Mouse (Mus musculus): ENCODE measurements around the gene Naaladl2. TPM values are rescaled to one million over a fixed set of nuclear protein-coding genes. Genes with fewer than 3 reads are reported as not detected.

Naaladl2 gene
- total and polyA plus RNA-seq, 3 experiments, result 0.13 TPM; not detected in 2

DNA sequence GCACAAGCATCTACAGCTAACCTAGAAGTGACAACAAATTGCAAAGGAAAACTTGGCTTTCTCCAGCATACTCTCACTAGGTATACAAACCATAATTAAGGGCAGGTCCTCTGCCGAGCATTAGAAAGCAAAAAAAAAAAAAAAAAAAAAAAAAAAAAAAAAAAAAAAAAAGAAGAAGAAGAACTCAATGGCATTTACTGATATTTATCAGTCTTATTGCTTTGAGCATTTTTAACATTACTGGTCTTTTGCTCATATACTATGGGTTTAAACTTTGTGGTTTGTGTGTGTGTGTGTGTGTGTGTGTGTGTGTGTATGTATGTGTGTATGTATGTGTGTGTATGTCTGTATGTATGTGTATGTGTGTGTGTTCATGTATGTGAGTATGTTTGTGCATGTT lies 1006.1 kb downstream of the Naaladl2 start:
- Histone ChIP-seq H3K9ac (ENCODE audit: insufficient read depth, low read depth) (no peak overlapping the region), H3K4me2 (ENCODE audit: insufficient read depth, low read depth, poor library complexity, severe bottlenecking) (no peak overlapping the region), H3K27ac (ENCODE audit: insufficient read depth, low read depth) (no peak overlapping the region), H3K27me3 (replicated peaks) (no peaks in the 10 kb centered on the region), H3K9me3 (replicated peaks; ENCODE audit: low read length) (peaks cover 19% of the 10 kb centered on the region), H3K36me3 (replicated peaks in 1 of 2; ENCODE audit: control insufficient read depth in 1 of 2, insufficient read depth in 1 of 2, low read length in 1 of 2) (no peaks in the 10 kb centered on the region), H3K79me2 (replicated peaks; ENCODE audit: control insufficient read depth, extremely low read depth, insufficient read depth, poor library complexity, severe bottlenecking) (no peaks in the 10 kb centered on the region), H3K4me1 (ENCODE audit: control insufficient read depth in 1 of 2, insufficient read depth in 2 of 2) (no peaks in the 10 kb centered on the region), H3K4me3 (replicated peaks in 1 of 3; ENCODE audit: low read depth in 2 of 3, low read length in 2 of 3, poor library complexity in 1 of 3) (no peak overlapping the region)
- in situ Hi-C loops (cut with MboI; ENCODE audit: low pct_ligation_motif_present, low pct_unique_long_range_greater_than_20kb, low sequenced_read_pairs), result no loop called here
- no peak for DNase-seq (ENCODE audit: extremely low read depth)
- TF ChIP-seq MAFK (IDR thresholded peaks at IDR 0.05; ENCODE audit: insufficient replicate concordance, low read length) (no peak), SIN3A (IDR thresholded peaks at IDR 0.05; ENCODE audit: low read length) (no peak), TBP (conservative IDR thresholded peaks at IDR 0.05; ENCODE audit: low read depth, low read length) (no peak), ZC3H11A (IDR thresholded peaks at IDR 0.05; ENCODE audit: low read depth, low read length) (no peak), ZNF384 (IDR thresholded peaks at IDR 0.05; ENCODE audit: low read depth, low read length) (no peak), MAZ (IDR thresholded peaks at IDR 0.05; ENCODE audit: low read depth, low read length) (no peak), CTCF (conservative IDR thresholded peaks at IDR 0.05 in 1 of 2, IDR thresholded peaks at IDR 0.05 in 1 of 2; ENCODE audit: low read depth in 2 of 2, low read length in 2 of 2) (no peak), MYC (IDR thresholded peaks at IDR 0.05; ENCODE audit: low read depth, low read length) (no peak), E2F4 (IDR thresholded peaks at IDR 0.05; ENCODE audit: insufficient replicate concordance, low read depth, low read length) (no peak), TCF12 (IDR thresholded peaks at IDR 0.05; ENCODE audit: low read depth, low read length) (no peak), JUN (IDR thresholded peaks at IDR 0.05; ENCODE audit: insufficient read depth, low read depth, low read length) (no peak), NELFE (IDR thresholded peaks at IDR 0.05; ENCODE audit: low read depth, low read length) (no peak), EP300 (IDR thresholded peaks at IDR 0.05; ENCODE audit: low read length) (no peak)
- dilution Hi-C loops (cut with MboI; ENCODE audit: extremely low pct_ligation_motif_present, extremely low pct_unique_long_range_greater_than_20kb, low sequenced_read_pairs), result no loop called here

GRCm38 (mm10) chr3:24126200-24126599 lies 1017.9 kb downstream of the Naaladl2 start:
- Histone ChIP-seq H3K27me3 (replicated peaks) (no peaks in the 10 kb centered on the region), H3K4me1 (ENCODE audit: control insufficient read depth in 1 of 2, insufficient read depth in 2 of 2) (no peaks in the 10 kb centered on the region), H3K27ac (ENCODE audit: insufficient read depth, low read depth) (no peak overlapping the region), H3K4me3 (replicated peaks in 1 of 3; ENCODE audit: low read depth in 2 of 3, low read length in 2 of 3, poor library complexity in 1 of 3) (no peak overlapping the region), H3K79me2 (replicated peaks; ENCODE audit: control insufficient read depth, extremely low read depth, insufficient read depth, poor library complexity, severe bottlenecking) (no peaks in the 10 kb centered on the region), H3K9ac (ENCODE audit: insufficient read depth, low read depth) (no peak overlapping the region), H3K9me3 (replicated peaks; ENCODE audit: low read length) (peaks cover 26% of the 10 kb centered on the region), H3K36me3 (replicated peaks in 1 of 2; ENCODE audit: control insufficient read depth in 1 of 2, insufficient read depth in 1 of 2, low read length in 1 of 2) (no peaks in the 10 kb centered on the region), H3K4me2 (ENCODE audit: insufficient read depth, low read depth, poor library complexity, severe bottlenecking) (no peak overlapping the region)
- DNase-seq (ENCODE audit: extremely low read depth), result no peak
- no peak for TF ChIP-seq TCF12 (IDR thresholded peaks at IDR 0.05; ENCODE audit: low read depth, low read length)
- TF ChIP-seq CHD2 (IDR thresholded peaks at IDR 0.05; ENCODE audit: low read length), result no peak
- no peak for TF ChIP-seq MYC (IDR thresholded peaks at IDR 0.05; ENCODE audit: low read depth, low read length)
- TF ChIP-seq ZNF384 (IDR thresholded peaks at IDR 0.05; ENCODE audit: low read depth, low read length), result no peak
- TF ChIP-seq HCFC1 (IDR thresholded peaks at IDR 0.05; ENCODE audit: low read depth, low read length), result no peak
- TF ChIP-seq UBTF (IDR thresholded peaks at IDR 0.05; ENCODE audit: low read depth, low read length), result no peak
- TF ChIP-seq NELFE (IDR thresholded peaks at IDR 0.05; ENCODE audit: low read depth, low read length), result no peak
- TF ChIP-seq MXI1 (IDR thresholded peaks at IDR 0.05; ENCODE audit: low read depth, low read length), result no peak
- TF ChIP-seq SMC3 (IDR thresholded peaks at IDR 0.05; ENCODE audit: low read depth, low read length), result no peak
- TF ChIP-seq RAD21 (IDR thresholded peaks at IDR 0.05; ENCODE audit: low read depth, low read length), result no peak
- TF ChIP-seq POLR2AphosphoS2 (IDR thresholded peaks at IDR 0.05; ENCODE audit: low read depth, low read length), result no peak
- TF ChIP-seq PAX5 (IDR thresholded peaks at IDR 0.05; ENCODE audit: low read length), result no peak
- TF ChIP-seq ELF1 (IDR thresholded peaks at IDR 0.05; ENCODE audit: low read depth, low read length), result no peak
- TF ChIP-seq KAT2A (IDR thresholded peaks at IDR 0.05; ENCODE audit: insufficient replicate concordance, low read length), result no peak
- TF ChIP-seq CHD1 (IDR thresholded peaks at IDR 0.05; ENCODE audit: low read depth, low read length), result no peak
- no peak for TF ChIP-seq ZKSCAN1 (IDR thresholded peaks at IDR 0.05; ENCODE audit: borderline replicate concordance, low read depth, low read length)
- TF ChIP-seq RCOR1 (conservative IDR thresholded peaks at IDR 0.05; ENCODE audit: low read depth, low read length), result no peak
- no peak for TF ChIP-seq BHLHE40 (IDR thresholded peaks at IDR 0.05; ENCODE audit: low read depth, low read length)
- TF ChIP-seq JUND (conservative IDR thresholded peaks at IDR 0.05; ENCODE audit: low read depth, low read length), result no peak
- dilution Hi-C loops (cut with MboI; ENCODE audit: extremely low pct_ligation_motif_present, extremely low pct_unique_long_range_greater_than_20kb, low sequenced_read_pairs), result no loop called here
- in situ Hi-C loops (cut with MboI; ENCODE audit: low pct_ligation_motif_present, low pct_unique_long_range_greater_than_20kb, low sequenced_read_pairs), result no loop called here

Data from CH12.LX (cell line).